Mouse (Mus musculus): Measurements from ENCODE around the gene Dhx9. TPM values are rescaled to one million over a fixed set of nuclear protein-coding genes. Genes with fewer than 3 reads are reported as not detected.
A peak's percentile ranks its signal among the peaks of the same experiment; 100 is the strongest.
"Not testable (repeated sequence)": the region's sequence is repeated elsewhere in the genome, so short reads cannot be mapped to it uniquely, and the experiment has no call there.

Dhx9 gene
- polyA plus RNA-seq, 1 experiment, result 46.6 TPM

DNA sequence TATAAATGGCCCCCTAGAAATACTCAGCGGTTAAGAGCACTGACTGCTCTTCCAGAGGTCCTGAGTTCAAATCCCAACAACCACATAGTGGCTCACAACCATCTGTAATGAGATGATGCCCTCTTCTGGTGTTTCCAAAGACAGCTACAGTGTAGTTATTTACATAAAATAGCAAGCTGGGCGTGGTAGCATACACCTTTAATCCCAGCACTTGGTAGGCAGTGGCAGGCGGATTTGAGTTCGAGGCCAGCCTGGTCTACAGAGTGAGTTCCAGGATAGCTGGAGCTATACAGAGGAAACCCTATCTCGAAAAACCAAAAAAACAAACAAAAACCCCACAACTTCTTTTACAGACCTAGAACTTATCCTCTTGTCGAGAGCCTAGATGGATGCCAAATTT, 1.3 kb downstream of the Dhx9 start:
- not testable (repeated sequence) for DNase-seq (ENCODE audit: low spot score)

DNA sequence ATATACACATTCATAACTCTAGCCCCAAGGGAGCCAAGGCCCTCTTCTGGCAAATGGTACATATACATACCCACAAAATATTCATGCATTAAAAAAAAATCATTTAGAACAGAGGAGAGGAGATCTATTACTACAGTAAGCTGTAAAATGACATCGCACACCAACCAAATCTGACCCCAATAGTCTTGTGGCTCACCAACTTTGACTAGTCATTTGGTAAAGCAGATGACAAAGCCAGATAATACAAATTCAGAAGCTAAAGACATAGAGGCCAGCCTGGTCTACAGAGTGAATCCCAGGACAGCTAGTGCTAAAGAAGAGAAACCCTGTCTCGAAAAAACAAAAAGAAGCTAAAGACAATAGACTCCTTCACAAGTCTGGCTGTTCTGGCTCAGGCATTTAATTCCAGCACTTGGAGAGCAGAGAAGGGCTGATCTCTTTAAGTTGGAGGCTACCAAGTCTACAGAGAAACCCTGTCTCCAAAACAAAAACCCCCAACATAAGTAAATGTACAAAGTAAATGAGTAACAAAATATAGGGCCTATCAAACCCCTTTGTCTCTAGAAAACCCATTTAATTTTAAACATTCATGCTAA, 2.2 kb downstream of the Dhx9 start:
- no peak for DNase-seq (ENCODE audit: low spot score)

DNA sequence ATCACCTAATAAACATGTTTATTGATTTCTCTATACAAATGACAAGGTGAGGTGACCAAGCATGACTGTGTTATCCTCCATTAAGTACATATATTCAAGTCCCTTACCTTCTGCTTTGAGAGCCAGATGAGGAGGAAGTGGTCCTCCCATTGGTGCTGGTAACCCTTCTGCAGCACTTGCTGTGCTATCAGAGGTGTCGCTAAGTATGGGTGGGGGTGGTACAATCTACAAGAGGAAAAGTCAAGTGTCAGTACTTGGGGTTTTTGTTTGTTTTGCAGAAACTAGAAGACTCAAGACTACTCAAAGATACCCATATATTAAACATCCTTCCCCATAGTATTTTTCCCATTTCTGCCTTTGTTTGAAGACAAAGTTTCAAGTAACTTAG, 6.4 kb downstream of the Dhx9 start:
- no peak for DNase-seq (ENCODE audit: low spot score)

DNA sequence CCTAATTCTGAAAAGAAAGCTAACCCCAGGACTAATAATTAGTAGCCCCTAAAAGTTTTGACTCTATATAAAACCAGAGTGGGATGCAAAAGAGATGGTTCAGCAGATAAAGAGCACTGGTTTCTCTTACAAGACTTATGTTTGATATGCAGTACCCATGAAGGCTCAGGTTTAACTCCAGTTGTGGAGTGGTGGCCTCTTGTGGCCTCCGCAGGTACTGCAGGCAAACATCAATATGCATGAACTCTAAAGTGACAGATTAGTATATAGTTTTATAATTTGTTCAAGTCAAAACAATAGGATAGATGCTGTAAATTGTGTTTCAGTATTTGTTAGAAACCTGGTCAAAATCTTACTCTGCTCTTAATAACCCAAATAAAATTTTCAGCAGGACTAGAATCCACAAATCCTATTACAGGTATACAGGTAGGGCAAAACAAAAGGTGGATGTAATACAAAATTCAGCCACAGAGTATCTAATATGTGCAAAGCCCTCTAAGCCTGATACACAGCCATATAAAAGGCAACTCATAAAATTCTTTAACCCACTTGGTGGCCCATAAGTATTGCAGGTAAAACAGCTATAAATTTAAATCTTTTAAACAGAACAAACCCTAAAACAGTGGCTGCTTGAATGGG, 7.0 kb downstream of the Dhx9 start:
- DNase-seq (ENCODE audit: low spot score), result no peak

DNA sequence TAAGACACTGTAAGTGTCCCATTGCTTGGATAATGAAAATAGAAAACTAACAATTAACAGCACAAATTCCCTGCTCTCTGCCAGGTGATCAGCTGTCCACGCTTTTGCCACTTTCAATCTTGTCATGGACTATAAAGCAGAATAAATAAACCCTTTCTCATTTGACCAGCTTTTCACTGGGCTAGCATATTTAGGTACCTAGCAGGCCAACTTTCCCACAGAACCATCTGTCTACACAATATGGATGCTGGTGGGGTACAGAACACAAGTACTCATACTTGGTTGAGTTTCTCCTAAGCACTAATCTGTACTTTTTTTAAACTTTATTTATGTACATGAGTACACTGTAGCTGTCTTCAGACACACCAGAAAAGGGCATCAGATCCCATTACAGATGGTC, 8.2 kb downstream of the Dhx9 start:
- DNase-seq (ENCODE audit: low spot score), result no peak

DNA sequence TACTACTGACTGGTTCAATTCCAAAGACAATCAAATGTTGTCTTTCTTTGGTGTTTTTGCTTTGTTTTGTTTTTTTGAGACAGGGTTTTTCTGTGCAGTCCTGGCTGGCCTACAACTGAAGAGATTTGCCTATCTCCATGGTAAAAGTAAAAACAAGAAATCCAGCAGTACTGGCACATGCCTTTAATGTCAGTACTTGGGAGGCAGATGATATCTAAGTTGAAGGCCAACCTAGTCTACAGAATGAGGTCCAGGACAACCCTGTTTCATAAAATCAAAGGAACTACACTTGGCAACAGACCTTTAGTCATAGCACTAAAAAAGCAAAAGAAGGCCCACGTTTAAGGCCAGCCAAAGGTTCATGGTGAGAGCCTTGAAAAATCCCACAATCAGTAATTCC, 25.7 kb downstream of the Dhx9 start:
- DNase-seq (ENCODE audit: low spot score), result no peak

DNA sequence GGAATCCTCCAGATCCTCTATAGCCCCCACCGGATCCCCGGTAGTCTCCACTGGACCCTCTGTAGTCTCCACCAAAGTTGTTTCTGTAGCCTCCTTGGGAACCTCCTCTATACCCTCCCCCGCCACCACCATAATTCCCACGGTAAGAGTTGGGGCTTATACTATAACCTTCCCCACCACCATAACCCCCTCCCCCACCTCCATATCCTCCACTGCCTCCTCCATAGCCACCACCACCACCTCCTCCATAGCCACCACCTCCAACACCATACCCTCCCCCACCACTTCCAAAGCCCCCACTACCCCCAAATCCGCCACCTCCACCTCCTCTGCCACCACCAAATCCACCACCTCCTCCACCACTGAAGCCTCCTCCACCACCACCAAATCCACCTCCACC, 31.3 kb downstream of the Dhx9 start:
- no peak for DNase-seq (ENCODE audit: low spot score)

DNA sequence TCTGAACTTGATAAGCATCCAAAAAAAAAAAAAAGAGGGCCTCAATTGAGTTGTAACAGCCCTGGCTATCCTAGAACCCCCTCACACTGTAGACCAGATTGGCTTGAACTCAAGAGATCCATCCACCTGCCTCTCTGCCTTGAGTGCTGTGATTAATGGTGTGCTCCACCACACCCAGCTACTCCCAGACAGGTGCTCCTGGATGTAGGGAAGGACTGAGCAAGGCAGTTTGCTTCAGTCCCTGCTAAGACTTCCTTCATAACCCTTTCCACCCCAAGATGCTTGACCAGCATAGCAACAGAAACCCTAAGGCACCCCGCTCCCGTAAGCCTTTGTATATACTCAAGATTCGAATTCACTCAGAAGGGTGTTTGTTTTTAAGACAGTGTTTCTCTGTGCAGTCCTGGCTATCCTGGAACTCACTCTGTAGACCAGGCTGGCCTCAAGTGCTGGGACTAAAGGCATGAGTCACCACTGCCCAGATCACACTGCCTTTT, 34.3 kb downstream of the Dhx9 start:
- DNase-seq (ENCODE audit: low spot score), result no peak

DNA sequence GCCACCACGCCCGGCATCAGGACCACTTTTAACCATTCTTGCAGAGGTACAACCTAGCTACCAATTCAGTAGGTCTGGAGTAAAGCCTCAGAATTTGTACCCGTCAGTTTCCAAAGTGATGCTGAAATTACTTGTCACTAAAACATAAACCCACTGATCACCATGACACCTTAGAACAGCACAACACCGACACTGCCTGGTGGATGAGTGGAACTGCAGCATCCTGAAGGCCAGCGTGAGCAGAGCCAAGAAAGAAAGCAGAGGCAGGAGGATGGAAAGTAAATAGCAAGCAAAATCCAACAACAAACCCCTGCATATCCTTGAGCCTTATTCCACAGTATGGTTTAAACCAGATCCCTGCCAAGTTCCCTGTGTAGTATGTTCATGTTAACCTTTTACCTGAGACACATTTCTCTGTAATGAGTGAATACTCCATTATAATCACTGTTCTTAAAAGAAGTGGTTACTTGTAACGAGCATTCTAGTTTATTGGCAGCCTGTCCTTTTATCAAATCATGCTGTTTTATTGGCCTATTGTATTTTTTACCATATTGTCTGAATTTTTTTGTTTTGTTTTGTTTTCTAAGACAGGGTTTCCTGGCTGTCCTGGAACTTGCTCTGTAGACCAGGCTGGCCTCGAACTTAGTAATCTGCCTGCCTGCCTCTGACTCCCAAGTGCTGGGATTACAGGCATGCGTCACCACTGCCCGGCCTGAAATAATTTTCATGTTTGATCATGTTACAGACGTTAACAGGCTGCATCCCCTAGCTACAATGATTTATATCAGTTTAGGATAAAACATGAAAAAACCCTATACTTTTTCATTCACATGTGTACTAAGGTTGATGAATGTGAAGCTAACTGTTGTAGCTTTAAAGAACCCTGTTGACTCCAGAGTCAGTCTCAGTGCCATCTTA, 36.0 kb downstream of the Dhx9 start:
- no peak for DNase-seq (ENCODE audit: low spot score)

DNA sequence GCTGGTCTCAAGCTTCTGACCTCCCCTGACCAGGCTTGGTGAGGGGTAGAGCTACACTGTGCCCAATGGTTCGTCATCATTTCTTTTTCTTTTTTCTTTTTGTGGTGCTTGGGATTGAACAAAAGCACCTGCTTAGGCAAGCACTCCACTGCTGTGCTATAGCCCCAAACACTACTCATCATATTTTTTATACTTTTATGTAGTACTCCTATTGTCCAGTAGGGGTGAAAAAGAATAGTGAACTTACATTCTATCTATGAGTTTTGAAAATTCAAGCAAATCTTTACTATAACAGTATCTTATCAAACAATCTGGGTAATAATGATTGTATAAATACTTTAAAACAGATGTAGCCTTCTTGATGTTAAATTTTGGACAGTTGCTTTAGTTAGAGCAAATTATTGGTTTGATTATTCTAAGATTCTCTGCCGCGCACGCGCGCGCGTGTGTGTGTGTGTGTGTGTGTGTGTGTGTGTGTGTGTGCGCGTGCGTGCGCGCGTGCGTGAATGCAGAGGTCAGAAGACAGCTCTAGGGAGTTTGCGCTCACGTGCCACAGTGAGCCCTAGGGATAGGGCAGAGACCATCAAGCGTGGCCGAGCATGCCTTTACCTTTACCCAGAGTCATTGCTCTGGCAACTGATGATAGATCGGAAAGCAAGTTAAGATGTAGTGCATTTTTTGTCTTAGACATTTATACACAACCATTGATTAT, 41.2 kb downstream of the Dhx9 start:
- DNase-seq (ENCODE audit: low spot score), result no peak

DNA sequence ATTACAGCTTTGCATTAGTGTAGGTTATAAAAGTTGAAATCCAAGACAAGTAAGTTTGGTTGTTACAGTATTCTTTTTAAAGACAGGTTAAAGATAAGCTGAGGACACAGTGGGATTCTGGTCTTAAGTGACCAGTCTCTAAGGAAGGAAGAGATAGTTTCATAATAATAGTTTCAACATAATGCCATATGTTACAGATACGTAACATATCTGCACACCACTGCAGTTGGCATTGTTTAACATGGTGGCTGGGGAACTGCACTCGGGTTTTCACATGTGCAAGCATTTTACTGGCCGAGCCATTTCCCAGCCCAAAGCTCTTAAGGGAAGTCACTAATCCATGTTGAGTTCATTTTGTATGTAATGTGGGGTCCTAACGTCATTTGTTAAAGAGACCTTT, 43.8 kb downstream of the Dhx9 start:
- DNase-seq (ENCODE audit: low spot score), result no peak

DNA sequence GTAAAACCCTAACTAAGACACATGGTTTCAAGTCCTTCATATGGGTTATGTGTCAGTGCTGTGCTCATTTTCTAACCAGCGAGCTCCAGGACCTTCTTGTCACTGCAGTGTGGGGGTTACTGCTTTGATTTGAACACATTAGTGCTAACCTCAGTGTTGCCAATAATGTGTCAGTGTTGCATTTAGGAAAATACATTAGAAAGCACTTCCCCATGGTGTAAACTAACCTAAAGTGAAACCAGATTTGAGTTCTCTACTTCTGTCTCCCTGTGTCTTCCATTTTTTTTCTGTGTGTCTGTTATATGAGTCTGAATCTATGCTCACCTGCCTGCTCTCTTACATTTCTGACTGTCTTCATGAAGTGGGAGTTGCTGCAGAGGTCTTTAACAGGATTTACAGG, 44.4 kb downstream of the Dhx9 start:
- no peak for DNase-seq (ENCODE audit: low spot score)

DNA sequence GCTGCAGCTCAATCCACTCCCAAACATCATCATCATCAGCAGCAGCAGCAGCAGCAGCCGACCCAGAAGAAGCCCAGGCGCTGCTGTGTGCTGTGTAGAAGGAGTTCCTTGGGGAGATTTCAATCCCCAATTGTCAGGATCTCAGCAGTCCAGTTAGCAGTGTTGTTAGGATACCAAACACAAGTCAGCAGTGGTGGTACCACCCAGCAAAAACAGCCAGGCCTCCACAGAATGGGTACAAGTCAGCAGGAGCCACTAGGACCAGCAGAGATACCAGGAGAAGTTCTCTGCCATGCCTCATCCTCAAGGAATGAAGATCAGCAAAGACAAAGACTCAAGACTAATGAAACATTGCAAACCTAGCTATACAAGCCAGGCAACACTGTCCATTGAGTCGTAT, 45.8 kb downstream of the Dhx9 start:
- no peak for DNase-seq (ENCODE audit: low spot score)

DNA sequence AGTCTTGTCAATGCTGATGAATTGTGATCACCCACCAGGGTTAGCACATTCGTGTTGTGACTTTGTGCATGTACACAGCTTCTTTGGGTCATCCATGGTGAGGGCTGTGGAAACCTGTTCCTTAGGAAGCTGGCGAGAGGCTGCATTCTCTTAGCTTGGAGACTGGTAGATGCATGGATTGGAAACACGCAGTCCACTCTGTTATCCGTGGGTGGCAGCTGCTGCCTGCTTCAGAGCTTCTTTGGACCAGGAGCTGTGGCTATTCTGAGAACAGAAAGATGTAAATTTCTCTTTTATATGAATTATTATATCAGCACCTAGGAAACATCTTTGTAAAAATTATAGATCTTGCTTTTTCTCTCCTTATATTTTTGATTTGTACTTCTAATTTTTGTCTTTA, 46.7 kb downstream of the Dhx9 start:
- no peak for DNase-seq (ENCODE audit: low spot score)

DNA sequence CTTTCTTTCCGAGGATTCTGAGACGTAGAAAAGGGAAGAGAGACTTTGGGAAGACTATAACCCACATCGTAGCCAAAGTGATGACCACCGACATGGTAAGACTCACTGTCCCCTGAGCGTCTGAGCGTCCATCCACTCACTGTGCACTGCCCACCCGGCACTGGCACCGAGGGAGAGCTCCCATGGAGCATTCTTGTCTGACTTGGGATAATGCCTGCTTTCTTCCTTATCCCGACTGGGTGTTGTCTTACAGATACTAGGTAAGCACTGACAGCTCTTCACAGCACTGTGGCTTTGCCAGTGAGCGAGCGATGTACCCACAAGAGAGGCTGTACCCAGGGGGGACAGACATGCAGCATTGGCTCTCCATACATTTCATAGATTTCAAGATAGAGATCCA, 49.9 kb downstream of the Dhx9 start:
- no peak for DNase-seq (ENCODE audit: low spot score)

DNA sequence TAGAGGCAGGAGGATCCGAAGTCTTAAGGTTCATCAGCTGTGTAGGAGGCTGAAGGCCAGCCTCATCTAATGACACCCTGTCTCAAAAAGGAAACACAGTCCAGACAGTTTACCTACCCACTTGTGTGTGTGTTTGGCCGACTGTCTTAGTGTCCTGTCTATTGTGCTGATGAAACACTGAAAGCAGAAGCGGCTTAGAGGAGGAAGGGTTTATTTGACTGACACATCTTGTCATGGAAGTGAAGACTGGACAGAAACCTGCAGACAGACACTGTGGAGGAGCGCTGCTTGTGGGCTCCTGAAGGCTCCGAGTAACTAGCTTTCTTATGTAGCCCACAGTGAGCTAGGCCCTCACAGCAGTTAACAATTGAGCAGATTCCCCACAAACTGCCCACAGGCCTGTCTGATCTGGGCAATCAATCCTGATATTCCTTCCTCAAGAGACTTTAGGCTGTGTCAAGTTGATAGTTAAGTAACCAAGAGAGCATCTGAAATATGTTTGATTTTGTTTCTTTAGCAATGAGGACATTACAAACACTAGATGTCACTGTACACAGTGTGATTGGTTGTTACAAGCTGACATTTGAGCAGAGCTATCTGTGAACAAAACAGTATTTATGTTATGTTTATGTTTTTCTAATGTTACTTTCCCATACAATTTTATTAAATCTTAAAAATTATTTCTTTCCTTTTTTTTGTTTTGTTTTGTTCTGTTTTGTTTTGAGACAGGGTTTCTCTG, 53.4 kb downstream of the Dhx9 start:
- no peak for DNase-seq (ENCODE audit: low spot score)

DNA sequence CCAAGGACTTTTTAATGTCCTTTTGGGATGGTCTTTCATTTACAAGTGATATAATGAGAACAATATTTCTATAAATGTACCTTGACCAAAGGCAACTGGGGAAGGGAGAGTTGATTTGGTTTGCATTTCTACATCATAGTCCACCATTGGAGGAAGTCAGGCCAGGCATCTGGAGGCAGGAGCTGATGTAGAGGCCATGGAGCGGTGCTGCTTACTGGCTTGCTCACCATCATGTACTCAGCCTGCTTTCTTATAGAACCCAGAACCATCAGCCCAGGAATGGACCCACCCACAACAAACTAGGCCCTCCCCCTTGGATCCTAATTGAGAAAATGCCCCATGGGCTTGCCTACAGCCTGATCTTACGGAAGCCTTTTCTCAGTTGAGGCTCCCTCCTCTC, 55.1 kb downstream of the Dhx9 start:
- no peak for DNase-seq (ENCODE audit: low spot score)

DNA sequence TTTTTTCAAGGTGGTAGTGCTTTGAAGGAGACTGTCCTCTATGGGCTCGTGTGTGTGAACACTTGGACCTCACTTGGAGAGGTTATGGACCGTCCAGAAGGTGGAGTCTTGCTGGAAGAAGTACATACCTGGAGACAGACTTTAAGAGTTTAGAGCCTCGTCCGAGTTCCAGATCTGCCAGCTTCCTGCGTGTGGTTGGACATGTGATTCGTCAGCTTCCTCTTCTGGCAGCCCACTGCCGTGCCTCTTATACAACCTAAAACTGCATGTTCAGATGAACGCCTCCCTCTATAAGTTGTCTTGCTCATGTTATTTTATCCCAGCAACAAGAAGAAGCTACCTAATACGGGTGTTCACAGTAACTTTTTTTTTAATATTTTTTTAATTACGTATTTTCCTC, 55.8 kb downstream of the Dhx9 start:
- DNase-seq (ENCODE audit: low spot score), result no peak

DNA sequence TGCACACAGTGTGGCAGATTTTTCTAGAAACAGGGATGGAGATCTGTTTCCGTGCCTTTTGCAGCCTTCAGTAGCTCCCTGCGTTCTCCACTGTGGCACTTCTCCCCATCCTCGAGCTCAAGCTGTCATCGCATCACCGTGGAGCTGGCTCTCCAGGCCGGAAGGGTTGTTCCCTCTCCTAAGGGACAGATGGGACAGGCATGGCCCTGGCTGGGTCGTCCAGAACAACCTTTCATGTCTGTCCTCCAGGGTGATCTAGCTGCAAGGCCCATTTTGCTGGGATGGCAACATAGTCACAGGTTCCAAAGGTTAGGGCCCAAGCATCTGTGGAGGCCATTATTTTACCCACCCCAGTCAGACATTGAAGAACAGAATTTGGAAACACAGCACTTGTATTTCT, 56.3 kb downstream of the Dhx9 start:
- DNase-seq (ENCODE audit: low spot score), result no peak

DNA sequence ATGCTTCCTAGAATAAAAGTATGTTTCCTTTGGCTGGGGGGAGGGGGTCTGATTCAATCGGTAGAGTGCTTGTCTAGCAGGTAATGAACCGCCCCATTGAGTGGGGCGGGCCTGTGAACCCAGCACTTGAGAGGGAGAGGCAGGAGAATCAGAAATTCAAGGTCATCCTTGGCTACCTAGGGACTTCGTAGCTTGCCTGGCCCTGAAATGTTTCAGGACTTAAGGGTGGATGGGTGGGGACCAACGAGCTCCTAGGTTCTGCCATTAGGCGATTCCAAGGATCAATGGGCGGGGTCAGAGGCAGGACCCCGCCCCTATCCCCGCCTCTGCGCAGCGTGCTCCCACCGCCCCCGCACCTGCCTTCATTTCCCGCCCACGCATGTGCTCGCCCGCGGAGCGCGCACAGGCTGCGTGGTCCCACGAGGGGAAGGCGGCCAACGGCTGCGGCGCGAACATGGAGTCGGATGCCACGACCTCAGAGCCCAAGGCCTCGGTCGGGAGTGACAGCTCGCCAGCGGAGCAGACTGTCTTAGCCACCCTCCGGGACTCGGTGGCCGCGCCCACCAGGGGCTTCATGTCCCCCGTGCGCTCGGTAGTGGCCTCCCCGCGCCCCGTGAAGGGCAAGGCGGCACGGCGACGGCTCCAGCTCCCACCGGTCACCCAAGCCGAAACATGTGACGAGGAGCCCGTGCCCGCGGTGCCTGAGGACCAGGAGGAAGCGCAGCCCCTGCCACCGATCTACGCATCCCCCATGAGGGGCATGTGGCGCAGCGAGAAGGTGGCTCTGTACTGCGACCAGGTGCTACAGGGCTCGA, 62.5 kb downstream of the Dhx9 start, which contains the start of gene Shcbp1l:
Gene Shcbp1l, plus strand, starts transcription at position 393 of the 815 bp plus-strand sequence.
- DNase-seq (ENCODE audit: low spot score), result peak; percentile 28

DNA sequence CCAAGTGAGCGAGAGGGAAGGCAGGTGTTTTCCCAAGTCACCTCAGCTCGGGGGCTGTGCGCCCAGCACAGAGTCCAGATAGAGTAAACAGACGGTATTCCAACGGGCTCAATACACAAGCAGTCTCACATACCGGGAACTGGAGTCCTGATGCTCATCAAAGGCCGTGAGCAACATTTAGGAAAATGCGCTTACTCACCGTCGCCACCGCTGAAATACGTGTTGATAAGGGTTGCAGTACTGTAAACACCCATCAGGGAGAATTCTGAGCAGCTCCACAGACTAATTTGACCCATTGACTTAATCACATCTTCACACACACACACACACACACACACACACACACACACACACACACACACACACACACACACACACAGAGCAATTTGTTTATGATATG, 63.2 kb downstream of the Dhx9 start:
- no peak for DNase-seq (ENCODE audit: low spot score)
